Mouse (Mus musculus): ENCODE results near the gene Colgalt1.

Colgalt1 gene

DNA sequence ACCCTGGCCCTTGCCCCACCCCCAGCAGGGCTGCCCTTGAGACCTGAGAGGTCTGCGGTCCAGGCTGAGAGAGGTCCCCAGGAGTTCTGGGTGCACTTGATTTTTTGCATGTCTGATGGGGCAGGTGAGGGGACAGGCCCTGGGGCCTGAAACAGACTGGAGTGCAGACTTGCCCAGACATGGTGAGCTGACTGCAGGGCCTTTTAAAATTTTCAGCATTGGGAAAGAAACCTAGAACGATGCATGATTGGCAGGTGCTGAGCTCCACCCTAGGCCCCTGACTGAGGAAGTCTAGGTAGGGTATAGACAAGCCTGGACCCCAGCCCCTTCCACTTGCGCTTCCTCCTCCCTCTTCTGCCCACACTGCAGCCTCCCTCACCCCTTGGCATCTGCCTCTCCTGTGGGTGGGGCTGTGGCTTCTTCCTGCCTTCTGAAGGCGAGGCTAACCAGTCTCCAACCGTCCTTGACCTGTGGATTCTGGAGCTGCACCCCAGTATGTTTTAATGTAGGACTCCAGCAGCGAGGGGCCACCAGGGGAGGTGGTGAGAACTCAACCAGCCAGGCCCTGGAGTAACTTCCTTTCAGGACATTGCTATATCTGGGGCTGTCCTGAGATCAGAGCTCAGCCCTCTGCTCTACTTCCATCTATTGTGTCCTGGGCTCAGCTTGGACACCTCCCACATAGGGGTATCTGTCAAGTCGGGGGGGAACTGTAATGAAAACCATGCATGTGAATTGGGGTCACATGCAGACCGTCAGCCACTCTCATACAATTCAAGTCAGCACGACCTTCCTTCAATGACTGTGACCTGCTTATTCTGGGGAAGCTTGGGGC, 16.7 kb downstream of the Colgalt1 start:
- Histone ChIP-seq H3K9me3 (ENCODE audit: low read length) (peaks cover 13% of the 10 kb centered on the region), H3K36me3 (ENCODE audit: insufficient read depth, low read length) (peaks cover 40% of the 10 kb centered on the region), H3K27me3 (ENCODE audit: insufficient read depth, low read length) (peaks cover 10% of the 10 kb centered on the region; the same call in 1 of the 2 replicates), H3K4me3 (replicated peaks; ENCODE audit: low read length) (0 out of 2 replicates have a peak overlapping the region, but pooled peaks have one; percentile 14), H3K4me1 (replicated peaks; ENCODE audit: low read depth, low read length) (peaks cover 67% of the 10 kb centered on the region)
- TF ChIP-seq POU5F1 (IDR thresholded peaks at IDR 0.05; ENCODE audit: borderline replicate concordance, low read length) (no peak), CTCF (conservative IDR thresholded peaks at IDR 0.05; ENCODE audit: low read length) (no peak)

DNA sequence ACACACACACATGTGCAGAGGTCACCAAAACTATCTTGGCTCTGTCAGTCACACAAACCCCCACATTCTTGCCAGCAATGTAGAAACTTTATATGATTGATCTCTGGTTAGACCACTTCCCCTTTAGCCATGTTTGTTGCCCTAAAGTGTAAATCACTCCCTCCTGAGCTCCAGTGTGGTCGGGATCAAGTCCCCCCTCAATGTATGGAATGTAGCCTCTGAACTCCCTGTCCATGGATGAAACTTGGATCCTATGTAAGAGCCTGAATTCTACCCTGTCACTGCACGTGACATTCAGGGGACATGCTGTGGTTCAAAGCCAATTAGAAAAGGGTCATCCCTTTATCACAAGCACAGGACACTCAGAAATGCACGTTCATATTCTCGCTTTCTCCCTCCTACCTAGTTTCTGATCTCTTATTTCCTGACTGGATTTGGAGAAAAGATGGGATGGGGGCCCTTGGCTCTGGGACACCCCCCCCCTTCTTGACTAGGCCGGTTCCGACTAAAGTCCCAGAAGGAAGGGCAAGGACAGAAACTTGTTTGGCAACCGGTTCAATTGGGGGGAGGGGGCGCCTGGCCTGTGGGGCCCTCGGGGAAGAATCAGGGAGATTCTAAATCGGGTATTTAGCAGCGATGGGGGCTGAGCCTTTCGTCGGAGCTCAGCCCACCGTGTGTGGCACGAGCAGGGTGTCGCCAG, 17.7 kb downstream of the Colgalt1 start:
- Histone ChIP-seq H3K36me3 (ENCODE audit: insufficient read depth, low read length) (peaks cover 30% of the 10 kb centered on the region), H3K27me3 (ENCODE audit: insufficient read depth, low read length) (peaks cover 15% of the 10 kb centered on the region), H3K4me3 (replicated peaks; ENCODE audit: low read length) (peak overlapping the region; percentile 84), H3K4me1 (replicated peaks; ENCODE audit: low read depth, low read length) (peaks cover 75% of the 10 kb centered on the region), H3K9me3 (ENCODE audit: low read length) (0 out of 2 replicates have a peak, but pooled peaks cover 2% of the 10 kb centered on the region)
- TF ChIP-seq POU5F1 (IDR thresholded peaks at IDR 0.05; ENCODE audit: borderline replicate concordance, low read length): no peak
- TF ChIP-seq CTCF (conservative IDR thresholded peaks at IDR 0.05; ENCODE audit: low read length): no peak
- TF ChIP-seq NANOG (IDR thresholded peaks at IDR 0.05; ENCODE audit: borderline replicate concordance, low read length): no peak

- Histone ChIP-seq H3K27me3 (ENCODE audit: insufficient read depth, low read length) (peaks cover 21% of the 10 kb centered on the region), H3K9me3 (ENCODE audit: low read length) (no peaks in the 10 kb centered on the region), H3K4me1 (replicated peaks; ENCODE audit: low read depth, low read length) (peaks cover 81% of the 10 kb centered on the region), H3K4me3 (replicated peaks; ENCODE audit: low read length) (peak overlapping the region; percentile 84), H3K36me3 (ENCODE audit: insufficient read depth, low read length) (peaks cover 23% of the 10 kb centered on the region)
- no peak for TF ChIP-seq NANOG (IDR thresholded peaks at IDR 0.05; ENCODE audit: borderline replicate concordance, low read length)
- TF ChIP-seq CTCF (conservative IDR thresholded peaks at IDR 0.05; ENCODE audit: low read length): no peak
- no peak for TF ChIP-seq POU5F1 (IDR thresholded peaks at IDR 0.05; ENCODE audit: borderline replicate concordance, low read length)
These were observed 18.4 kb downstream of the Colgalt1 start for GRCm38 (mm10) chr8:71629096-71629697.

DNA sequence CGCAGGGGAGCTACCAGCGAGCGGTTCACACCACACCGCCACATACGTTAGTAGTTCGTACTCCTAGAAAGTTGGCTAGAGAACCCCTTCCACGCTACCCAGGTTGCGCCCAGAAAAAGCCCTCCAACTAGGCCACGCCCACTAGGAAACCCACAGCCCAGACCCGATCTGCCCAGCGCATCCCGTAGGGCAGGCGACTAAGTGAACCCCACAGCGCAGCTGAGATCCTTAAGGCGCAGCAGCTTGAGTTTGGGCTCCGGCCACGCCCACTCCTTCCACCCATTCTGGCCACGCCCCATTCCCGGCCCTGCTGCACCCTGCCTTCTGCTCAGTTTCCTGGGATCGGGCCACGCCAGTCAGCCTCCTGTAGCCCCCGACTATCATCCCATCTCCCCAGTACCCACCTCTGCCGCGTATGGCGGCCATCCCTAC, 19.0 kb downstream of the Colgalt1 start:
- TF ChIP-seq NANOG (IDR thresholded peaks at IDR 0.05; ENCODE audit: borderline replicate concordance, low read length) (no peak), POU5F1 (IDR thresholded peaks at IDR 0.05; ENCODE audit: borderline replicate concordance, low read length) (no peak), CTCF (conservative IDR thresholded peaks at IDR 0.05; ENCODE audit: low read length) (no peak)
- peak overlapping the region; percentile 84 for H3K4me3 ChIP-seq (replicated peaks; ENCODE audit: low read length)
- H3K4me1 ChIP-seq (replicated peaks; ENCODE audit: low read depth, low read length): peaks cover 87% of the 10 kb centered on the region
- peaks cover 17% of the 10 kb centered on the region for H3K36me3 ChIP-seq (ENCODE audit: insufficient read depth, low read length)
- H3K27me3 ChIP-seq (ENCODE audit: insufficient read depth, low read length): peaks cover 26% of the 10 kb centered on the region
- no peaks in the 10 kb centered on the region for H3K9me3 ChIP-seq (ENCODE audit: low read length)

DNA sequence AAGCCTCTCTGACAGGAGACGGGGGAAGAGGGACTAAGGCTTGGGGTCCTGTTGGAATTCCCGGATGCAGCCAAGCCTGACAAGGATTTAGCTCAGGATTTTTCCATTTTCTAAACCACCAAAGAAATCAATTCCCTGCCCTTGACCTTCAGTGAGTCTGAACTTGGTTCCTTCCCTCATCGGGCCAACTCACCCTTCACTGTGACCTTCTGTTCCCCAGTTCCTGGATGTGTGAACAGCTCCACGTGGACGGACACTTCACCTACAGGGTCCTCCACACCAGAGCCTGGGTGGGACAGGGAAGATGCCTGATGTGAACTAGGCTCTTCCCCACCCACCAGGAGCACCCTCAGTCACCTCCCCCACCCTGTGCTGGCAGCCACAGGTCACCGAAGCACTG, 20.0 kb downstream of the Colgalt1 start:
- H3K4me1 ChIP-seq (replicated peaks; ENCODE audit: low read depth, low read length): peaks cover 88% of the 10 kb centered on the region
- peaks cover 8% of the 10 kb centered on the region for H3K36me3 ChIP-seq (ENCODE audit: insufficient read depth, low read length)
- H3K4me3 ChIP-seq (replicated peaks; ENCODE audit: low read length): peak overlapping the region; percentile 84
- H3K27me3 ChIP-seq (ENCODE audit: insufficient read depth, low read length): peaks cover 36% of the 10 kb centered on the region
- TF ChIP-seq CTCF (conservative IDR thresholded peaks at IDR 0.05; ENCODE audit: low read length): no peak
- TF ChIP-seq POU5F1 (IDR thresholded peaks at IDR 0.05; ENCODE audit: borderline replicate concordance, low read length): no peak
- no peak for TF ChIP-seq NANOG (IDR thresholded peaks at IDR 0.05; ENCODE audit: borderline replicate concordance, low read length)
- no peaks in the 10 kb centered on the region for H3K9me3 ChIP-seq (ENCODE audit: low read length)

DNA sequence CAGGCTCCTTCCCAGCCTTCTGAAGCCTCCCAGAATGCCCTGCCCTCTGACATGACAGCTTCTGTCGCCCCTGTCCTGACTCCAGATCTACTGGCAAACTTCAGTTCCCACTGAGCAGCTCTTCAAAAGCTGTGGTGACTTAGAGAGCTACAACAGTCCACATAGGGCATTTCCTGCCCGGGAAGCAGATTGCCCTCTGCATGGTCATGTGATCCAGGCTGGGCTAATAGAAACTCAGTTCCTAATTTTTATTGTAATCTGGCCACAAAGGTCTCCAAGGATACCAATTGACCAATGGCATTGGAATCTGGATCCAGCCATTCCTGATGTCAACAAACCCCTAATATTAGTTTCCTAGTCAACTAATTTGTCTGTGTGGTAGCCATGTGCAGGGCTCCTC, 21.1 kb downstream of the Colgalt1 start:
- H3K36me3 ChIP-seq (ENCODE audit: insufficient read depth, low read length): no peaks in the 10 kb centered on the region
- H3K4me1 ChIP-seq (replicated peaks; ENCODE audit: low read depth, low read length): peaks cover 77% of the 10 kb centered on the region
- TF ChIP-seq NANOG (IDR thresholded peaks at IDR 0.05; ENCODE audit: borderline replicate concordance, low read length) (no peak), CTCF (conservative IDR thresholded peaks at IDR 0.05; ENCODE audit: low read length) (no peak), POU5F1 (IDR thresholded peaks at IDR 0.05; ENCODE audit: borderline replicate concordance, low read length) (no peak)
- H3K4me3 ChIP-seq (replicated peaks; ENCODE audit: low read length): no peak overlapping the region
- peaks cover 44% of the 10 kb centered on the region for H3K27me3 ChIP-seq (ENCODE audit: insufficient read depth, low read length)
- H3K9me3 ChIP-seq (ENCODE audit: low read length): no peaks in the 10 kb centered on the region

DNA sequence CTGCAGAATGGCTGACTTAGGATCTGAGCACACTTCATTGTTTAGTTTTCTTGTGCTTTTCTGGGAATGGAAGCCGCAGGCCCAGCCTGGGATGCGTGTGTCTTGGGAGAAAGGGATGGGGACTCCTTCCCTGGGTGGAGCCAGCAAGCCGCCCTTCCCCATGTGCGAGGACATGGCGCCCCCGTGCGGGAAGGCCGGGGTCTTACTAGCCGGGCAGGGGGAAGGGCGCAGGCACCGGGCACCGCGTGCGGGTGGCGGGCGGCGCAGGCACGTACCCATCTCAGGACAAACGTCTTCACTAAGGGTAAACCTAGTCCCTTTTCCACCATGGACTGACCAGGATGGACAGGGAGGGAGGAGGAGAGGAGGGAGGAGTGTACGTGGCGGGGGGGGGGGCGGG, 22.4 kb downstream of the Colgalt1 start:
- no peak for TF ChIP-seq POU5F1 (IDR thresholded peaks at IDR 0.05; ENCODE audit: borderline replicate concordance, low read length)
- TF ChIP-seq CTCF (conservative IDR thresholded peaks at IDR 0.05; ENCODE audit: low read length): no peak; the same call in 1 of the 2 replicates
- TF ChIP-seq NANOG (IDR thresholded peaks at IDR 0.05; ENCODE audit: borderline replicate concordance, low read length): no peak
- Histone ChIP-seq H3K27me3 (ENCODE audit: insufficient read depth, low read length) (peaks cover 44% of the 10 kb centered on the region), H3K4me1 (replicated peaks; ENCODE audit: low read depth, low read length) (peaks cover 73% of the 10 kb centered on the region), H3K36me3 (ENCODE audit: insufficient read depth, low read length) (no peaks in the 10 kb centered on the region), H3K4me3 (replicated peaks; ENCODE audit: low read length) (peak overlapping the region; percentile 30; the same call in 1 of the 2 replicates), H3K9me3 (ENCODE audit: low read length) (no peaks in the 10 kb centered on the region)
